Mouse (Mus musculus) bone marrow, adult 2 months (tissue): ENCODE data around the gene Ckap2l.

Source experiments
- CTCF ChIP-seq: fragments of 200-500 bp; IDR thresholded peaks from 2 replicates; pipeline ENCODE4 v1.5.1; 2011; ENCODE audit warnings: low read length, control low read depth; ENCODE audit not compliant: control insufficient read depth, insufficient read depth
- POLR2A ChIP-seq: fragments of 200-500 bp; IDR thresholded peaks from 2 replicates; pipeline ENCODE4 v1.6.1; 2011; ENCODE audit warnings: low read depth, mild to moderate bottlenecking, control low read depth, low read length, borderline replicate concordance; ENCODE audit not compliant: control insufficient read depth

DNA sequence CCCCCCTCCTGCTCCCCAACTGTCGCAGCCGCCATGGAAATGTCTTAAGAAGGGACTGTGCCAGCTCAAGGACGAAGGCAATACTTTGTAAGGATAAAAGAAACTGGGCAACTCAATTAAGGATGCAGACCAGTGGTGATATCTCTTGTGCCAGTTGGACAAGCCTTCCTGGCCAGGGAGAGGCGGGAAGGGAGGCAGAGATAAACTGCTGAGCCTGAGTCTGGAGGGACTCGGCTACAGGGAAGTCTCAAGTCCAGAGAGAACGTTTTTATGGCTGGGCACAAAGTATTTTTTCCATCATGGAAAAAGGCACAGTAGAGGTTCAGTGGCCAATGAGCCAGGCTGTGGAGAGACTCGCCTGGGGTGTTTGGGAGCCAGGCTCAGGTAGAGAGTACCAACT, 33.0 kb upstream of the Ckap2l start:
- no peak for TF ChIP-seq POLR2A
- TF ChIP-seq CTCF = no peak
